ENCODE assay signal across 9 mouse cellular contexts in genomic region chr17:81738311-81738755, GRCm38 (mm10). TPM values are rescaled to one million over a fixed set of nuclear protein-coding genes. Genes with fewer than 3 reads are reported as not detected.
DNase-seq lines count a peak whose midpoint lies in the region; ATAC-seq and TF ChIP-seq lines count a peak whose summit lies in the region.
"Had no signal": no experiment of that assay in that cellular context is flagged by ENCODE, and none has a peak within 500 bp of the region (broad histone marks: within the 10 kb centered on the region; RNA-seq: fewer than 3 reads in every experiment).

Slc8a1 (minus strand) TSS chr17:81738377.

- H3K4me2 ChIP-seq in forebrain, embryonic 13.5 days, result no peak within 1 kb of the TSS
- no peak within 1 kb of the TSS for H3K4me2 ChIP-seq in forebrain, embryonic 11.5 days (ENCODE audit: low read depth, low read length, severe bottlenecking)
- H3K4me2 ChIP-seq in heart, embryonic 13.5 days, result peak within 1 kb of the TSS; percentile 62
- H3K4me2 ChIP-seq: lung, embryonic 15.5 days had no signal

- no peak for TF ChIP-seq CTCF in cortical plate, adult 2 months (IDR thresholded peaks at IDR 0.05; ENCODE audit: extremely low read depth, insufficient read depth, low read length)

- H3K9ac ChIP-seq in forebrain, embryonic 13.5 days, result no peak within 1 kb of the TSS
- no peak within 1 kb of the TSS for H3K9ac ChIP-seq in forebrain, embryonic 11.5 days (ENCODE audit: low read length)
- H3K9ac ChIP-seq in heart, embryonic 13.5 days, result peak within 1 kb of the TSS; percentile 88
- H3K9ac ChIP-seq: lung, embryonic 15.5 days had no signal

- peak; percentile 86 for ATAC-seq in forebrain, embryonic 13.5 days
- ATAC-seq in forebrain, embryonic 11.5 days (replicated peaks; ENCODE audit: low FRiP score), result no peak
- peak; percentile 88; the same call in 1 of the 2 replicates for ATAC-seq in heart, embryonic 13.5 days (ENCODE audit: extremely low read depth, insufficient number of reproducible peaks, low FRiP score, low TSS enrichment)

- 77% methylated on average over 14 of the region's 14 CpGs for WGBS in forebrain, embryonic 13.5 days
- 92% methylated on average over 14 of the region's 14 CpGs for WGBS in forebrain, embryonic 11.5 days
- WGBS in heart, embryonic 13.5 days, result 20% methylated on average over 14 of the region's 14 CpGs

- H3K4me3 ChIP-seq in forebrain, embryonic 13.5 days, result no peak within 1 kb of the TSS
- H3K4me3 ChIP-seq in forebrain, embryonic 11.5 days (ENCODE audit: low read depth, low read length), result no peak within 1 kb of the TSS
- H3K4me3 ChIP-seq in cortical plate, adult 2 months (ENCODE audit: insufficient read depth, low read length), result peak within 1 kb of the TSS; percentile 15
- peak within 1 kb of the TSS; percentile 62 for H3K4me3 ChIP-seq in heart, embryonic 13.5 days
- H3K4me3 ChIP-seq: lung, embryonic 15.5 days had no signal

- TF ChIP-seq POLR2A in cortical plate, adult 2 months (IDR thresholded peaks at IDR 0.05; ENCODE audit: extremely low read depth, insufficient read depth, low read length), result peak; percentile 61; the same call in 1 of the 2 replicates

- H3K9me3 ChIP-seq in forebrain, embryonic 13.5 days (replicated peaks), result no peaks in the 10 kb centered on the region
- H3K9me3 ChIP-seq in forebrain, embryonic 11.5 days (ENCODE audit: control insufficient read depth, low read length), result no peaks in the 10 kb centered on the region
- no peaks in the 10 kb centered on the region for H3K9me3 ChIP-seq in heart, embryonic 13.5 days
- H3K9me3 ChIP-seq: lung, embryonic 15.5 days had no signal

- DNase-seq in forebrain, embryonic 11.5 days (ENCODE audit: low spot score), result no peak
- peak; percentile 68 to 81 for DNase-seq in layer of hippocampus, postnatal 14 days (ENCODE audit: low spot score in 2 of 2)
- peak; percentile 60 for DNase-seq in right cerebral cortex, postnatal 25 days
- DNase-seq in thymus, postnatal 14 days, result no peak
- DNase-seq in spleen, postnatal 10 days (ENCODE audit: low spot score in 2 of 2), result no peak

- H3K4me1 ChIP-seq in forebrain, embryonic 13.5 days, result 0 out of 2 replicates have a peak, but pooled peaks cover 7% of the 10 kb centered on the region
- no peaks in the 10 kb centered on the region for H3K4me1 ChIP-seq in forebrain, embryonic 11.5 days (replicated peaks; ENCODE audit: control insufficient read depth, insufficient read depth, low read length)
- H3K4me1 ChIP-seq in cortical plate, adult 2 months (ENCODE audit: control insufficient read depth, insufficient read depth, low read length), result no peaks in the 10 kb centered on the region
- peaks cover 42% of the 10 kb centered on the region for H3K4me1 ChIP-seq in heart, embryonic 13.5 days
- H3K4me1 ChIP-seq: lung, embryonic 15.5 days had no signal

- no peaks in the 10 kb centered on the region for H3K27me3 ChIP-seq in forebrain, embryonic 13.5 days
- H3K27me3 ChIP-seq in forebrain, embryonic 11.5 days (ENCODE audit: control insufficient read depth, insufficient read depth, low read length), result no peaks in the 10 kb centered on the region
- H3K27me3 ChIP-seq in heart, embryonic 13.5 days (replicated peaks), result no peaks in the 10 kb centered on the region
- H3K27me3 ChIP-seq: lung, embryonic 15.5 days had no signal

- H3K36me3 ChIP-seq in forebrain, embryonic 13.5 days (ENCODE audit: poor library complexity, severe bottlenecking), result no peaks in the 10 kb centered on the region
- H3K36me3 ChIP-seq in forebrain, embryonic 11.5 days (ENCODE audit: control insufficient read depth, insufficient read depth, low read length), result no peaks in the 10 kb centered on the region
- peaks cover 3% of the 10 kb centered on the region; the same call in 1 of the 2 replicates for H3K36me3 ChIP-seq in heart, embryonic 13.5 days
- H3K36me3 ChIP-seq: lung, embryonic 15.5 days had no signal

- no peak within 1 kb of the TSS for H3K27ac ChIP-seq in forebrain, embryonic 13.5 days
- no peak within 1 kb of the TSS for H3K27ac ChIP-seq in forebrain, embryonic 11.5 days (ENCODE audit: low read depth, low read length)
- H3K27ac ChIP-seq in cortical plate, adult 2 months (ENCODE audit: insufficient read depth, low read length), result peak within 1 kb of the TSS; percentile 72
- peak within 1 kb of the TSS; percentile 99 for H3K27ac ChIP-seq in heart, embryonic 13.5 days (replicated peaks)
- H3K27ac ChIP-seq: lung, embryonic 15.5 days had no signal

RNA-seq across cellular contexts. Expression of gene Slc8a1, which starts in this region (rescaled TPM):
- 5.6 and 6.8 TPM in 2 replicates for polyA plus RNA-seq in forebrain, embryonic 13.5 days (2015; fragmentation: Nextera tagmentation; extraction: Ambion mirVana)
- polyA plus RNA-seq in forebrain, embryonic 11.5 days (2014; fragmentation: Nextera tagmentation; extraction: Ambion mirVana), result 2.8 and 3.6 TPM in 2 replicates
- polyA plus RNA-seq in cortical plate, adult 2 months (2012; rRNA removed), result 29.2 and 29.5 TPM in 2 replicates
- 67.6 and 73.3 TPM in 2 replicates for polyA plus RNA-seq in heart, embryonic 13.5 days (2015; fragmentation: Nextera tagmentation; extraction: Ambion mirVana)
- total RNA-seq in layer of hippocampus, postnatal 14 days (2021), result 100 to 1,000 TPM; 266 to 297 TPM

Comparison
In these comparisons a context has a peak if more than half of its experiments do, and no peak if none do; other contexts are left out.
1. H3K27ac ChIP-seq: peak in cortical plate, adult 2 months (single experiment) and heart, embryonic 13.5 days (single experiment); none in forebrain, embryonic 13.5 days (single experiment) and forebrain, embryonic 11.5 days (single experiment).
2. H3K4me3 ChIP-seq: peak in cortical plate, adult 2 months (single experiment) and heart, embryonic 13.5 days (single experiment); none in forebrain, embryonic 13.5 days (single experiment) and forebrain, embryonic 11.5 days (single experiment).
3. DNase-seq: peak in layer of hippocampus, postnatal 14 days (2 of 2) and right cerebral cortex, postnatal 25 days (single experiment); none in forebrain, embryonic 11.5 days (single experiment), thymus, postnatal 14 days (single experiment) and spleen, postnatal 10 days (0 of 2).